Mouse (Mus musculus) layer of hippocampus, postnatal 25 days (tissue): ENCODE results near the gene Cyp2c68. TPM values are rescaled to one million over a fixed set of nuclear protein-coding genes. Genes with fewer than 3 reads are reported as not detected.
"Not testable (repeated sequence)": the region's sequence is repeated elsewhere in the genome, so short reads cannot be mapped to it uniquely, and the experiment has no call there.

Experiments used
- DNase-seq, 2 experiments: peaks; one replicate each; pipeline ENCODE4 v3.0.0; 2022; ENCODE audit warnings: mixed read lengths in 2 of 2, low spot score in 1 of 2; ENCODE audit errors: extremely low spot score in 1 of 2
- total RNA-seq, 2 experiments: library from RNA; stranded (reverse); gene quantifications; 2 replicates each; pipeline ENCODE4 v1.2.3; 2021

The Cyp2c68 gene
- not detected for total RNA-seq

- DNase-seq = no peak
Observed at GRCm38 (mm10) chr19:39740920-39741319, at the start of gene Cyp2c68. Cyp2c68 (minus strand) TSS chr19:39741054.

GRCm38 (mm10) chr19:39785458-39785857 lies 44.6 kb upstream of the Cyp2c68 start:
- DNase-seq = not testable (repeated sequence)

- DNase-seq = no peak
Observed at GRCm38 (mm10) chr19:39745357-39745756, 4.5 kb upstream of the Cyp2c68 start.

DNA sequence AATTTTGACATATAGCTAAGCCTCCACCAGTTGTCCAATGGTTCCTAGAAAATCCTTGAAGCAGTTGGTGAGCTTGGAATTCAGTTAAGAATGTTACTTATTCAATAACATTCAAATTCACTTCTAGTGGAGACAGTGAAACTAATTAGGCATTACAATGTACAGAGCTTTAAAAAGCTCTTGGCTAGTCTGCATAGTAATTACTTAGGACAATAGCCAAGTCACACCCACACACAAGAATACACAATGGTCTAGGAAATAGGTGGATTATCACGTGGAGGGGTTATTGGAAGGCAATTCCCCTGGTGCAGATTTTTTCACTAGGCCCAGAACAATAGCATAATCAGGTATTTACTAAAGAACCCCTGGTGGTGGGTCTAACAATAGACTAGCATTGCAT lies 3.5 kb upstream of the Cyp2c68 start:
- not testable (repeated sequence) for DNase-seq

- not testable (repeated sequence) for DNase-seq
Observed at GRCm38 (mm10) chr19:39711116-39711515, 29.7 kb downstream of the Cyp2c68 start.

DNA sequence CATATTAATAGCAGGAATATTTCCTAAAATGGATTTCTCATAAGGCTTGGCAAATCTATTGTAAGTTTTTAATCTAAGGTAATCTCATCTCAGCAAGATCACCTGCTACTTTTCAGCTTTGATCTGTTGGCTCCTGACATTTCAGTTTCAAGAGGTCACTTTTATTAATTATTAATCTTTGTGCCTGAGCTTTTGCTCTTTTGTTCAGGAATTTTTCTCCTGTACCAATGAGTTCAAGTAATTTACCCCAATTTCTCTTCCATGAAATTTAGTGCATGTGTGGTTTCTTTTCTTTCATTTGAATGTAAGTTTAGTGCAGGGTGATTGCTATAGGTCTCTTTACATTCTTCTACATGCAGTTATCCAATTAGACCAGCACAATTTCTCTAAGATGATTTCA lies 75.2 kb downstream of the Cyp2c68 start:
- not testable (repeated sequence) for DNase-seq

DNA sequence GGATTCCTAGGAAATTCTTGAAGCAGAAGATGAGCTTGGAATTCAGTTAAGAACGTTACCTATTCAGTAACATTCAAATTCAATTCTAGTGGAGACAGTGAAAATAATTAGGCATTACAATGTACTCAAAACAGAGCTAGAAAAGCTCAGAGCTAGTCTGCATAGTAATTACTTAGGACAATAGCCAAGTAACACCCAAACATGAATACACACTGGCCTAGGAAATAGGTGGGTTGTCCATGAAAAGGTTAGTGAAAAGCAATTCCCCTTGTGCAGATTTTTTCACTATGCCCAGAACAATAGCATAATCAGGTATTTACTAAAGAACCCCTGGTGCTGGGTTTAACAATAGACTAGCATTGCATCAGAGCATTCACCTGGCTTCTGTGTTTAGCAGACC lies 88.5 kb downstream of the Cyp2c68 start:
- DNase-seq = no peak

- no peak for DNase-seq
Observed at GRCm38 (mm10) chr19:39648938-39649337, 91.9 kb downstream of the Cyp2c68 start, which contains the start of gene Cyp2c67. Cyp2c67 (minus strand) TSS chr19:39649051.

DNA sequence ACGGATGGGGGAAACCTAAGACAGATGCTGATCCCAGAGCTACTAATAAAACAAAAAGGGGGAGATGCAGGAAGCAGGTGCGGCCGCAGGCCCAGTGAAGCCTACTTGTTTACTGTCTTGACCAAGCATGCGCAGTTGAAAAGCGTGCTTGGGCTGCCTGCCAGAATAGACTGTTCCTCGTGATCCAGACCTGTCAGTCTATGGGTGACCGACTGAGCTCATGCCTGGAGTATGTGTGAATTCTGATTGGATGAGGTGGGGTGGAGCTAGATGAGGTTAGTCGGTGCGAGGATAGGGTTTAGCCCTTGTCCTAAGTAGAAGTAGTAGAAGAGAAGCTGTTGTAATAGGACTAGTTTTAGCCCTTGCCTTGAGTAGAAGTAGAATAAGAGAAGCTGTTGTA lies 93.3 kb downstream of the Cyp2c68 start:
- no peak for DNase-seq

GRCm38 (mm10) chr19:39644551-39644950 lies 96.3 kb downstream of the Cyp2c68 start:
- DNase-seq = not testable (repeated sequence)

Other genes starting within 250 kb of the Cyp2c68 start
- not detected for gene Cyp2c39, start 230.2 kb downstream of the Cyp2c68 start, total RNA-seq
- gene Cyp2c67, start 92.0 kb downstream of the Cyp2c68 start, total RNA-seq = not detected
- gene Cyp2c40, start 71.8 kb upstream of the Cyp2c68 start, total RNA-seq = not detected
- gene Cyp2c69, start 145.7 kb upstream of the Cyp2c68 start, total RNA-seq = not detected